Mouse (Mus musculus) spleen, adult 2 months (tissue): ENCODE results near the gene Rab27a.

Experiments
- CTCF ChIP-seq: fragments of 200-500 bp; IDR thresholded peaks from 2 replicates; pipeline ENCODE4 v1.5.1; 2011; ENCODE audit warnings: mild to moderate bottlenecking, inconsistent platforms; ENCODE audit not compliant: insufficient read depth, insufficient read length, insufficient replicate concordance; ENCODE audit errors: extremely low read depth
- POLR2A ChIP-seq: fragments of 200-500 bp; IDR thresholded peaks from 2 replicates; pipeline ENCODE4 v1.6.1; 2011; ENCODE audit warnings: low read depth, low read length, inconsistent platforms

GRCm38 (mm10) chr9:73005106-73005505 lies 39.5 kb upstream of the Rab27a start:
- no peak for TF ChIP-seq CTCF
- TF ChIP-seq POLR2A = no peak
